Comparison of ENCODE assay signal across 21 mouse cellular contexts in the genomic region with DNA sequence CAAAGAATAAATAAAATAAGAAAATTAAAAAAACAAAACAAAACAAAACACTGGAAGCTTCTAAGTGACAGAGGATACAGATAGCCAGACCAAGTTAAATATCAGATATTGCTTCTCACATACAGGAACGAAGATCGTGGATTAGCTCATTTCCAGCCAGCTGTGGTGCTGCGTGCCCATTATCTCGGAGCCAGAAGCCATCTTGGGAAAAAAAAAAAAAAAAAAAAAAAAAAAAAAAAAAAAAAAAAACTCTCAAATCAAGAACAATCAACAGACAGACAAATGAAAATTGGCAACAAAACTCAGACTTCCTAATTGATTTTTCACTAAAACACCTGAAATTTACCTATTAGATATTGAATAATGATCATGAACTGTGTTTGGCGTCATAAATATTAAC. TPM values are rescaled to one million over a fixed set of nuclear protein-coding genes. Genes with fewer than 3 reads are reported as not detected.
DNase-seq lines count a peak whose midpoint lies in the region; TF ChIP-seq lines count a peak whose summit lies in the region.
"Had no signal": no experiment of that assay in that cellular context is flagged by ENCODE, and none has a peak within 500 bp of the region (broad histone marks: within the 10 kb centered on the region; RNA-seq: fewer than 3 reads in every experiment).

No protein-coding gene starts in this region.

- H3K79me2 ChIP-seq in MEL (ENCODE audit: control insufficient read depth, insufficient read depth, low read length, poor library complexity): no peaks in the 10 kb centered on the region

- TF ChIP-seq POLR2A in MEL (IDR thresholded peaks at IDR 0.05; ENCODE audit: control insufficient read depth in 1 of 2, insufficient read depth in 1 of 2, low read depth in 1 of 2, low read length in 2 of 2, poor library complexity in 1 of 2): no peak

- in situ Hi-C loops in ES-E14 (cut with MboI; ENCODE audit: low sequenced_read_pairs in 2 of 2, unreplicated experiment in 2 of 2): no loop called here

- H3K27ac ChIP-seq in ES-E14 (ENCODE audit: insufficient read depth, low read depth, low read length, poor library complexity, severe bottlenecking) (no peak overlapping the region), MEL (ENCODE audit: control insufficient read depth, low read depth, low read length) (no peak overlapping the region)

- H3K36me3 ChIP-seq in ES-E14 (ENCODE audit: control insufficient read depth, insufficient read depth, low read length, poor library complexity, severe bottlenecking) (no peaks in the 10 kb centered on the region), MEL (ENCODE audit: control insufficient read depth in 1 of 2, insufficient read depth in 2 of 2, low read length in 2 of 2) (no peaks in the 10 kb centered on the region)
- H3K36me3 ChIP-seq: G1E had no signal

- H3K4me1 ChIP-seq in ES-E14 (ENCODE audit: control insufficient read depth in 2 of 2, insufficient read depth in 2 of 2, low read length in 2 of 2, poor library complexity in 1 of 2) (no peaks in the 10 kb centered on the region), MEL (ENCODE audit: control insufficient read depth in 1 of 2, insufficient read depth in 2 of 2, low read length in 2 of 2) (no peaks in the 10 kb centered on the region)

- H3K9me3 ChIP-seq in ES-E14 (ENCODE audit: control insufficient read depth, insufficient read depth, low read depth, low read length): no peaks in the 10 kb centered on the region
- H3K9me3 ChIP-seq in MEL (replicated peaks; ENCODE audit: insufficient read depth, low read length): no peaks in the 10 kb centered on the region
- H3K9me3 ChIP-seq: G1E had no signal

- no peak overlapping the region for H3K9ac ChIP-seq in ES-E14 (ENCODE audit: insufficient read depth, low read depth, low read length, poor library complexity, severe bottlenecking)
- no peak overlapping the region for H3K9ac ChIP-seq in MEL (ENCODE audit: control insufficient read depth, low read depth, low read length, poor library complexity, severe bottlenecking)

- no peaks in the 10 kb centered on the region for H3K27me3 ChIP-seq in MEL (ENCODE audit: control insufficient read depth in 1 of 2, insufficient read depth in 2 of 2, low read length in 2 of 2)
- H3K27me3 ChIP-seq: CH12.LX, Patski had no signal

- no peak for TF ChIP-seq CTCF in MEL (IDR thresholded peaks at IDR 0.05 in 2 of 3, conservative IDR thresholded peaks at IDR 0.05 in 1 of 3; ENCODE audit: control insufficient read depth in 1 of 3, insufficient read depth in 1 of 3, low read depth in 2 of 3, low read length in 3 of 3, poor library complexity in 1 of 3, severe bottlenecking in 1 of 3)

- no peak overlapping the region for H3K4me3 ChIP-seq in ES-E14 (ENCODE audit: insufficient read depth in 1 of 2, low read depth in 1 of 2, low read length in 2 of 2, poor library complexity in 1 of 2, severe bottlenecking in 1 of 2)
- H3K4me3 ChIP-seq in MEL (ENCODE audit: control insufficient read depth in 1 of 2, insufficient read depth in 1 of 2, low read depth in 2 of 2, low read length in 2 of 2): peak overlapping the region in 1 of 2 experiments; percentile 4; a peak in 1 of 4 replicates

- TF ChIP-seq EP300 in MEL (IDR thresholded peaks at IDR 0.05; ENCODE audit: low read depth in 1 of 2, low read length in 2 of 2): no peak

- DNase-seq in ES-E14 (ENCODE audit: low read depth, low spot score) (no peak), MEL (ENCODE audit: low read depth, low spot score) (no peak)
- no peak for DNase-seq in heart, adult 9 months (ENCODE audit: low spot score in 2 of 2)
- no peak for DNase-seq in kidney, postnatal 25 days
- DNase-seq: adrenal gland, adult 2 months; adrenal gland, adult 8-10 months; adrenal gland, postnatal 10 days; adrenal gland, postnatal 14 days; adrenal gland, postnatal 25 days; adrenal gland, postnatal 36 days; B cell, adult 2 months; cerebellum, adult 11 months; cerebellum, adult 11-12 months; cerebellum, adult 18-20 months; cerebellum, adult 2 months; cerebellum, adult 8-10 months had no signal

- no peak for TF ChIP-seq RAD21 in MEL (IDR thresholded peaks at IDR 0.05; ENCODE audit: low read depth, low read length)

TF ChIP-seq in ES-E14, 5 proteins besides CTCF, POLR2A, EP300 and RAD21:
- TF ChIP-seq ZC3H11A (IDR thresholded peaks at IDR 0.05; ENCODE audit: borderline replicate concordance, low read depth, low read length) (no peak), ZNF384 (IDR thresholded peaks at IDR 0.05; ENCODE audit: low read depth, low read length) (peak; percentile 71; the same call in 1 of the 2 replicates)

TF ChIP-seq in MEL, 35 proteins besides CTCF, POLR2A, EP300 and RAD21:
- TF ChIP-seq CHD1 (IDR thresholded peaks at IDR 0.05; ENCODE audit: low read depth, low read length) (no peak), ZNF384 (IDR thresholded peaks at IDR 0.05; ENCODE audit: low read depth, low read length) (peak; percentile 72)

RNA-seq across cellular contexts. Expression of a gene that starts 20.7 kb away (rescaled TPM):
- total RNA-seq in ES-E14 (2012; rRNA removed) (0.13 TPM in 1 of 2 replicates, not detected in the other), MEL (2012; rRNA removed) (not detected in 2 replicates)
- not detected for polyA plus RNA-seq in MEL (2012; ENCODE audit: insufficient read depth in 1 of 2, insufficient read length in 2 of 2, low read depth in 1 of 2, low replicate concordance in 2 of 2, missing spikeins in 1 of 2)
- total RNA-seq: CH12.LX had no signal
- polyA plus RNA-seq: activated CD4-positive, CD25-positive, alpha-beta regulatory T cell, adult 4 months; C2C12; G1E; Patski had no signal
